Mouse (Mus musculus) kidney, adult 8-10 months (tissue): ENCODE measurements around the gene Il3.
"Not testable (repeated sequence)": the region's sequence is repeated elsewhere in the genome, so short reads cannot be mapped to it uniquely, and the experiment has no call there.

Experiments used
- DNase-seq, 2 experiments: peaks; one replicate each; pipeline ENCODE4 v3.0.0; 2022

The Il3 gene

GRCm38 (mm10) chr11:54267177-54267576 is at the start of gene Il3:
Gene Il3 (minus strand): TSS chr11:54267277.
- DNase-seq = no peak

- no peak for DNase-seq
These were observed 48.3 kb upstream of the Il3 start for GRCm38 (mm10) chr11:54315336-54315735.

GRCm38 (mm10) chr11:54314740-54315139 is 47.7 kb upstream of the Il3 start:
- peak in 1 of 2 experiments; percentile 9 for DNase-seq

- DNase-seq = no peak
These were observed 46.6 kb upstream of the Il3 start for GRCm38 (mm10) chr11:54313391-54314360.

GRCm38 (mm10) chr11:54312603-54313002 is 45.5 kb upstream of the Il3 start:
- no peak for DNase-seq

- DNase-seq = peak; percentile 11 to 31
These were observed 44.9 kb upstream of the Il3 start for GRCm38 (mm10) chr11:54312021-54312420.

- DNase-seq = no peak
These were observed 43.5 kb upstream of the Il3 start for GRCm38 (mm10) chr11:54310588-54310987.

GRCm38 (mm10) chr11:54307139-54307816 is 40.2 kb upstream of the Il3 start:
- peak; percentile 37 to 53 for DNase-seq

GRCm38 (mm10) chr11:54305331-54305730 is 38.3 kb upstream of the Il3 start:
- DNase-seq = no peak

- DNase-seq = no peak
These were observed 37.4 kb upstream of the Il3 start for GRCm38 (mm10) chr11:54304471-54304873.

- no peak for DNase-seq
These were observed 36.8 kb upstream of the Il3 start, which contains the start of gene Acsl6 for GRCm38 (mm10) chr11:54303728-54304470. Gene Acsl6 (plus strand): TSS chr11:54303798.

GRCm38 (mm10) chr11:54303076-54303727 is 36.1 kb upstream of the Il3 start:
- DNase-seq = no peak

GRCm38 (mm10) chr11:54302606-54303005 is 35.5 kb upstream of the Il3 start:
- no peak for DNase-seq

GRCm38 (mm10) chr11:54301994-54302393 is 34.9 kb upstream of the Il3 start:
- DNase-seq = no peak

- no peak for DNase-seq
These were observed 31.7 kb upstream of the Il3 start for GRCm38 (mm10) chr11:54298777-54299176.

GRCm38 (mm10) chr11:54297471-54297870 is 30.4 kb upstream of the Il3 start:
- not testable (repeated sequence) for DNase-seq

- no peak for DNase-seq
These were observed 29.7 kb upstream of the Il3 start for GRCm38 (mm10) chr11:54296734-54297133.

- no peak for DNase-seq
These were observed 28.9 kb upstream of the Il3 start for GRCm38 (mm10) chr11:54295971-54296370.

GRCm38 (mm10) chr11:54293980-54294807 is 27.1 kb upstream of the Il3 start:
- no peak for DNase-seq

- DNase-seq = no peak
These were observed 25.1 kb upstream of the Il3 start for GRCm38 (mm10) chr11:54292163-54292562.

GRCm38 (mm10) chr11:54287821-54288453 is 20.9 kb upstream of the Il3 start:
- DNase-seq = no peak
